Mouse (Mus musculus): ENCODE results near the gene Slc7a5.
A peak's percentile ranks its signal among the peaks of the same experiment; 100 is the strongest.

Slc7a5 gene

DNA sequence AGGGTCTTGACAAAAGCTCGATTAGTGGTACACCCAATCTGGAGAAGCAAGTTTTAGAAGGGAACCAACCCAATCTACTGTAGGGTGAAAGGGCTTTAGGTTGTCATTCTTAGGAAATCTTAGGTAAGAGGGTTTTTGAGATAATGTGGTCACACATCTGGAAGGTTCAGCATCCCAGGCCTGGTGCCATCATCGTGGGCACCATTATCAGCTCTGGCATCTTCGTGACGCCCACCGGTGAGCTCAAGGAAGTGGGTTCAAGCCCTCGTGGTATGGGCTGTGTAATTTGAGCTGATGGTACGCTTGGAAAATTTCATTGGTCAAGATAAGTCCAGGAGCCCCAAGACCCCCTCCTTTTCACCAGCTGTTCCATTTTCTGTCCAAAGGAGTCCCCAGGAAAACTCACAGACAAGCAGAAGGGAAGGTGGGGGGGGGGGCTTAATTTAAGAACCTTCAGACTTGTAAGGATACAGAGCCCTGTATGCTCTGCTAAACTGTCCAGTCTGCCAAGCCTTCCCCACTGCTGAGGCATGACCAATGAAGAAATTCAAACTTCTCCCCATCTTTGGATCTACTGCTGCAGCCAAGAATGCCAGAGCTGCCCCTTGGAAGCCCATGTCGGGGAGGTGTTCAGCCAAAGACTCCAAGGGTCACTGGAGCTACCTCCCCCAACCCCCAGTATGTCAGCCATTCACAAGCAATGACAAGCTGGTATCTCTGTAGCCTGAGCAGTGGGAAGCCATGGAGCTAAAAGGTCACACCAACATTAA, 1.1 kb upstream of the Slc7a5 start:
- no peak for DNase-seq (ENCODE audit: low spot score in 2 of 2)

DNA sequence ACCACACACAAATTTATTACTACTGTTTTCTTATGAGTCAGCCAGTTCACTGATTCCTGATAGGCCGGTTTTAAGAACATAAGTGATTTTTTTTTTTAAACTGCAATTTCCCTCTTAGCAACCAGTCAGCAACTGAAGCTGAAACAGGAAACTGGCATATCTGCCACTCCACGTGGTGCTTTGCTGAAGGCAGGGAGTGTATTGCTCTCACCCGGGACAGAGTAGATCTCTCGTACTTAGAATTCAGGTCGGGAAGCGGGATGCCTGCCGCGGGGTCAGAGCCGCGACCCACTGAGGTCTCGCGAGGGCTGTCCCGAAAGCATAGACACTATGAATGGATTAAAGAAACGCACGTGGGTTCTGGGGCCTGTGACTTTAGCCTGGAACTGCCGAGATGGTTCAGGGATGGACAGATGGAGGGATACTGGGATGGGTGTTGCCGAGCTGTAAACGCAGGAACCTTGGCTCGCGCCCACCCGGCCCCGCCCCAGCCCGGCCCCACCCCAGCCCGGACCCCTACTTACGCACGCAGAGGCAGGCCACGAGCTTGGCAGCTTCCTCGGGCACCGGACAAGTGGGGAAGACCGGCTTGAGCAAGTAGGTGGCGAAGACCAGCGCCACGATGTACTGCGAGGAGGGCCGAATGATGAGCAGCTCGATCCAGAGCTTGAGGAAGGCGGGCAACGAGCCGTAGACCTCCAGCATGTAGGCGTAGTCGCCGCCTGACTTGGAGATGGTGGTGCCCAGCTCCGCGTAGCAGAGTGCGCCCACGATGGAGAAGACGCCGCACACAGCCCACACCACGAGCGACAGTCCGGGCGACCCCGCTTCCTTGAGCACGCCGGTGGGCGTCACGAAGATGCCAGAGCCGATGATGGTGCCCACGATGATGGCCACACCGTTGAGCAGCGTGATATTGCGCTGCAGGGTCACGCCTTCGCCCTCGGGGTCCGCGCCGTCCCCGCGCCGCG, 667 bp downstream of the Slc7a5 start:
- DNase-seq (ENCODE audit: low spot score in 2 of 2), result peak in 1 of 2 experiments; percentile 32

DNA sequence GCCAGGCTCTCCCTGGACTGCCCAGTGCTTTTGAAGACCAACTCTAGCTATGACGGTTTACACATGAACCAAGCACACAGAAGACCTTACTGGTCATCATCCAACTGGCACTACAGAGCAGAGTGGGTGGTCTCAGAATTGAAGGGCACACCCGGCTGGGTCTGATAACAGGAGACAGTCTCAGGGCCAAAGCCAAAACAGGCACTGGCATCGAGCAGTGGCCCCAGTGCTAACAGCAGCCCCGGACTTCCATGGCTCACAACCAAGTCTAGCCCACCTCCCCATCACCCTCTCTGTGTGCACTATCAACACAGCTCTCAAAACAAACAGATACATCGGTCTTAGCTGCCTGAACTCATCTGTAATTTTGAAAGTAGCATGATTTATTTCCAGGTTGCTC, 1.6 kb downstream of the Slc7a5 start:
- no peak for DNase-seq (ENCODE audit: low spot score in 2 of 2)

DNA sequence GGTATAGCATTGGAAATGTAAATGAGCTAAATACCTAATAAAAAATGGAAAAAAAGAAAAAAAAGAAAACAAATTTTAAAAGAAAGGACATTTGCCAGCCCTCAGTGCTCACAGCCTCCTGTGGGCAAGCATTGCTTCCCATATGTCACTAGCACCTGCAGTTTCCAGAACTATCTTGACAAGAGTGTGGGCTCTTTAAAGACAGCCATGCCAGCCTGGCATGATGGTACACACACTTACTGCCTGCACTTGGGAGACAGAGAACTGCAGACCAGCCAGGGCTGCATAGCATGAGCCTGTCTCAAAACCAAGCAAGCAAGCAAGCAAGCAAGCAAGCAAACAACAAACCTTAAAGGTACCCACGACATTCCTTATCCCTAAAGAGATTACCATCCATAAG, 2.1 kb downstream of the Slc7a5 start:
- no peak for DNase-seq (ENCODE audit: low spot score in 2 of 2)

DNA sequence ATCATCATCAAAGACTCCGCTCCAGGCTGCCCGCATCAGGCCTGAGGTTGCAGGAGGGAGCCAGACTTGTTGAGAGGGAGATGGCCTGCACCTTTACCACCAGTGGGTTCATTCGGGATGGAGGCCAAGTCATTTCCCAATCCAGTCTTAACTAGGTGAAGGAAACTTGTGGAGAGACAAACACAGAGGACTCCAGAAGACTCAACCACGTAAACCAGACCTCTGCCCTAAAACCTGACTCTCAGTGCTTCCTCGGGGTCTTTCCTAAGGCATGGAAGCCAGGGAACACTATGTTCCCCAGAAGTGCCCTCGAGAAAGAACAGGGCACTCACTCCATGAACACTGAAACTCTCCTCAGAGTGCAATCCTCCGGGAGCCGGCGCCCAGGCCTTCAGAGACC, 2.5 kb downstream of the Slc7a5 start:
- no peak for DNase-seq (ENCODE audit: low spot score in 2 of 2)

DNA sequence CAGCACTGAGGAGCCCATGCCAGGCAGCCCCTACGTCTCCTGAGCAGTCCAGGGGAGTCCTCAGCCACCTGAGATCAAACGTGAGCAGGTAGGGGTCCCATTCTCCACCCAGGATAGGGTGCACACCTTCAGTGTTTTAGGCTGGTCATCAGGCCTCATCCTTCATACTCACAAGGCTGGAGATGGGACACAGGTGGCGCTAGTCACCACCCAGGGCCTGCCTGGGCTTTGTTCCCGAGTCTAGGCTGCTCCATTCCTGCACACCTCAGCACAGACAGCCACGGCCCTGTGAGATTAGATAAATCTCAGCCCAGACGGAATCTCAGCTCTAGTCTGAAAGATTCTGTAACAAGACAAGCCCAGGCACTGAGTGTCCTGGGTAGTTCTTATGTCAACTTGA, 3.5 kb downstream of the Slc7a5 start:
- DNase-seq (ENCODE audit: low spot score in 2 of 2), result no peak

DNA sequence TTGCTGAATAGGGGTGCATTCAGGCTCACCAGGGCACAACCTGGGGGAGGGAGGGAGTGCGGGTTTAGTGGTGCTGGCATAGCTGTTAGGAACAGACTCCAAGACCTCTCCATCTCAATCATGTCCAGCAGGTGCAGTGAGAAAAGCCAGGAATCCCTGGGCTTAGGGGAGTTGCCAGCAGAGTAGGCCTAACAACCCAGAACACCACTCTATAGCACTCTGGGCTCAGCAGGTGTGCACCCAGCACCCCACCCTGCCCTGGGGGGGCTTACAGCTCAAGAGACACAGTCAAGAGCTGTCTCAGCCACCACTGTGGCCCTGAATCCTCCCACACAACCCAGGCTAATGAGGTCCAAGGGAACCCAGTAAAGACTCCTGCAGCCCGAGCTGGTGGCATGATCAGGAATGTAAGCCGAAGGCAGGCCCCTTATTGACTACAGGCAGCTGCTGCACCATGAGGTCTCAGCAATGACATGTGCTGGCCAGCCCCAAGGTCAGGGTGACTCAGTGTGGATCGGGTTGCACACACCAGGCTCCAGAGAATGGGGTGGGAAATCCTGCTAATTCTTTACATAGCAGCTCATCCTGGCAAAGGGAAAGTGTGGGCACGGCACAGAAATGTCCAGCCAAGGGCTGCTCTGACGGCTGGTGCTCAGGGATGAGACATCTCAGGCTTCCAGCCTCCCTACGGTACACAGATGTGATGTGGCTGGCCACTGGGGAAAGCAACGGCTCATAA, 5.8 kb downstream of the Slc7a5 start:
- DNase-seq (ENCODE audit: low spot score in 2 of 2), result no peak

DNA sequence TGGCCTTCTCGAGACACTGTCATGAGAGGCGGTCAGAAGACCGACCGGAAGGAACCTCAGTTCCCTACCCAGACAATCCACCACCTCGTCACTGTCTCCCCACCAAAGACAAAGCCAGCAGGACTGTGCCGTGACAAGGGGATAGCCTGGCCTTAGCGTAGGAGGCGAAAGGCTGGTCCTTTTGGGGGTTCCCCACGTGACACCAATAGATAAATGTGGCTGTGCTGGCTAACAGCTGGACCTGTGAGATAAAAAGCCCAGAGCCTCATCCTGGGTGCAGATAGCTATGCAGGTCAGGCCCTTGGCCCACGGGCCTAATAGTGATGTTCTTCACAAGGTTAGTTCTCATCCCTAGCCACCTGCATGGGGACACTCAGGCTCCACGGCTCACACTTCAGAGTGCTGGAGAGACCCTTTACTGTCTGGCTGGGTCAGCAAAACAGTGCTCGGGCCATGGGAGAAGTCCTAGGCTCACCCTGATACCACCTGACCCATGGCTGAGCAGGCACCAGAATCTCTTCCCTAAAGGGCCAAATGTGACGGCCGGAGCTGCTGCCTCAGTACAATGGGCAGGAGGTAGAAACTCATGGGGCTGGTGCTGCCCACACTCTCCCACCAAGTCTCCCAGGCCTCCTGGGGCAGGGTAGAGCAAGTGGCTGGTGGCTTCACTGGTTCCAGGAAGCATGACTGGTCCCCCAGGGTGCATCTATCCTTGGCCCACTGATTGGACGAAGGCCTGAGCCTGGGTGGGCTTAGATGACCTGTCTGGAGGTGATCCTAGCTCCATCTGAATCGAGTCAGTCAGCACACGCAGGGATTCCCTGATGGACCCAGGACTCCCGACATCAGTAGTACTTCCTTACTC, 8.1 kb downstream of the Slc7a5 start:
- DNase-seq (ENCODE audit: low spot score in 2 of 2), result no peak

DNA sequence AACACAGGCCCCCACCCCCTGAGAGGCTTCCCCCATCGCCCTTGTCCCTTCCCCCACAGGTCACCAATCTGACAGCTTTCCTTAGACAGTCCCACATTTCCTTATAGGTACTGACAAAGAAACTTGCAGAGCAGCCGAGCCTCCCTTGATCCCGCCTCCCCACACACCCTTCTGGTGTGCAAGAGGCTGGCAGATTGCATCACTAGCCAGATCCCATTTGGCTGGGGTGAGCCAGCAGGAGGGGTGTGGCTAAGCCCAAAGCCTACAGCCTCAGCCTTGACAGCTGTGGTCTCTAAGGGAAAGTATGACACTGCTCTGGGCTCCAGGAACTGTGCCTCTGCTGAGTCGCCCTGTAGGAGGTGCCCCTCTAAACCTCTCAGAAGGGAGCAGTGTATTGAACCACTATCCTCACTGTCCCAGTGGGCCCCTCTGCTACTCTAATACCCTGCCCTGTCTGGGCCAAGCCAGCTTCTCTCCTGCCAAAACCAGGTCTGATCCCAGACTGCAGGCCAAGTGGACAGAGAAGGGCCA, 9.0 kb downstream of the Slc7a5 start:
- peak; percentile 60 to 69 for DNase-seq (ENCODE audit: low spot score in 2 of 2)

DNA sequence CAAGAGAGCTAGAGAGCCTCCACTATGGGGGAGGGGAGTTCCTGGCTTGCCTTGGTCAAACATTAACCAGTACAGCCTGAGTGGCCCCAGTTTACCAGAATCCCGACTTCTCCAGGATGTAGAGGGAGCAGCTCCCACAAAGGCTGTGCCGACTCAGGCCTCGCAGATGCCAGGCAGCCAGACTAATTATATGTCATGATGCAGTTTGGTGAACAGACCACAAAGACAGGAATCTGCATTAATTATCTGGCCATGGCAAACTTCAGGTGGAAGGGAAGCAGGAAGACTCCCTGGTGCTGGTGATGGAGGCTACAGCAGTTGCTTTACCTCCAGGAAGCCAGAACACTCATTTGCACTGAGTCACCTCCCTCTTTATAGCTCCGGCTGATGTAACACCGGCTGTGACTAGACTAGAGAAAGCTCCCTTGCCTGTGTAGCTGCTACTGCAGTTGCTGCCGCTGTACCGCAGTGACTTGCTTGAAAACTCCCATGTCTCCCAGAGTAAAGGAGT, 9.6 kb downstream of the Slc7a5 start:
- peak in 1 of 2 experiments; percentile 48 for DNase-seq (ENCODE audit: low spot score in 2 of 2)

DNA sequence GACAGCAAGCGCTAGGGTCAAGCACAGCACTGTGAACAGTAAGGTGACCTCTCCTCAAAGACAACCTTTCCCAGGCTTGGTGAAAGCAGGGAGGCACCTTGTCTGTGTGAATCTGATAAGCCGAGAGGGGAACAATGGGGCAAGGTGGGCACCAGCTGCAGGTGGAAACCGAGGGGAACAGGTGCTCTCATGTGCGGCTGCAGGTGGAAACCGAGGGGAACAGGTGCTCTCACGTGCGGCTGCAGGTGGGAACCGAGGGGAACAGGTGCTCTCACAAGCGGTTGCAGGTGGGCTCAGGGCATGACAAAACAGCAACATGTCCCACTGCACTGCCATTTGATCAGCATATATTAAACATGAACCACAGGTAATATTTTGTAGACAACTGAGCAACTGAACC, 10.3 kb downstream of the Slc7a5 start:
- no peak for DNase-seq (ENCODE audit: low spot score in 2 of 2)

DNA sequence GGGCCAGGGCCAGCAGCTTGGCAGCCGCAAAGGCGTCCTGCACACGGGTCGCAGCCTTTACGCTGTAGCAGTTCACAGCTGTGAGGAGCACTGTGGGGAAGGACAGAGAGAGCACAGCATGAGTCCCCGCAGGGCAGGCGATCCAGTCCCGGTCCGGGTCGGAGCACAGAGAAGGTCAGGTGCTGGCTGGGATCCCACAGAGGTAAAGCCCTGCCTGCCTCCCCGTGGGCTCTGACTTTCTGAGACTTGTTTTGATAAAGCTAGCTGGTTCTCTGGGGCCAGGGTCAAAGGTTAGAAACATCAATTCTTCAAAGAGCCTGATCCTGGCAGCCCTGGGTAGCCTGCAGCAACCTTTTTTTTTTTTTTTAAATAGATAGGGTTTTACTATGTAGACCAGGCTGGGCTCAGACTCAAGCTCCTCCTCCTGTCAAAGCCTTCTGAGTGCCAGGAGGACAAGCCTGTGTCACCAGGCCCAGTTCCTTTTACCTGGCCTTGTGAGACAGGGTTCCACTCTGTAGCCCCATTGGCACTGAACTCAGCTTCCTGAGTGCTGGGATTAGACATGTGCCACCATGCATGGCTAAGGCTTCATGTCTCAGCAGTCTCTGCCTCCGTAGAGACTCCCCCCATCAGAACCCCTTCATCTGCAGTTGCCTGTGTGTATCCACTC, 10.9 kb downstream of the Slc7a5 start:
- no peak for DNase-seq (ENCODE audit: low spot score in 2 of 2)

DNA sequence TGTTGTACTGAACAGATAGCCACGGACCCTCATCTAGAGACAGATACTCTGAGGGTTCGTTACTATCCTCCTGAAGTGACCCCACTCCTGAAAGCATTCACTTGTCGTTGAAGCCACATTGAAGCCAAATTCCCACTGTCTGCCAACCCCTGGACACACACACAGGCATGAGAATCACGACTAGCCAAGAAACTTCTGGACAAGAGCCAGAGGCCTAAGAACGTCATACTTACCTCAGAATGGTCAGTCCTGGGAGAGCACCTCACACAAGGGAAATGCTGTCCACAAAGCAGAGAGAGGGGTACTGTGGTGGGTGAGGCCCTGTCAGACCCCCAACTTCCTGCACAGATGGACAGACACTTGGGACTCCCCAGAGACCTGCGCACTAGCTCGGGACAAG, 11.6 kb downstream of the Slc7a5 start:
- DNase-seq (ENCODE audit: low spot score in 2 of 2), result no peak

DNA sequence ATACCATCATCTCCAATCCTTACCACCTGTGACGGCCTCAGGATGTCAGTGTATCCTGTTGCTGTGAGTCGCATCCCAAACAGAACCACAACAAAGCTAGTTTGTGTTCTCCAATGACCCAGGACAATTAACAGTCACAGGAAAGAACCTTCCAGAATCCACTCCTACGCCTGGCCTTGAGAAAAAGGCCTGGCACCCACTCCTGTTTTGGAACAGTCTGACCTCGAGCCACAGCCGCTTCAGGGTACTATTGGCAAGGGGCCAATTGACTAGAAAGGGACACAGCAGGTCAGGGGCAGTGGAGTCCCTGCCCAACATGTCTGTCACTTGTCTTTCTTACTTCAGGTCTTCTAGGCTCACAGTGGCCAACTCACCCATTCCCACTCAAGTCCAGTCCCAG, 14.6 kb downstream of the Slc7a5 start:
- no peak for DNase-seq (ENCODE audit: low spot score in 2 of 2)

DNA sequence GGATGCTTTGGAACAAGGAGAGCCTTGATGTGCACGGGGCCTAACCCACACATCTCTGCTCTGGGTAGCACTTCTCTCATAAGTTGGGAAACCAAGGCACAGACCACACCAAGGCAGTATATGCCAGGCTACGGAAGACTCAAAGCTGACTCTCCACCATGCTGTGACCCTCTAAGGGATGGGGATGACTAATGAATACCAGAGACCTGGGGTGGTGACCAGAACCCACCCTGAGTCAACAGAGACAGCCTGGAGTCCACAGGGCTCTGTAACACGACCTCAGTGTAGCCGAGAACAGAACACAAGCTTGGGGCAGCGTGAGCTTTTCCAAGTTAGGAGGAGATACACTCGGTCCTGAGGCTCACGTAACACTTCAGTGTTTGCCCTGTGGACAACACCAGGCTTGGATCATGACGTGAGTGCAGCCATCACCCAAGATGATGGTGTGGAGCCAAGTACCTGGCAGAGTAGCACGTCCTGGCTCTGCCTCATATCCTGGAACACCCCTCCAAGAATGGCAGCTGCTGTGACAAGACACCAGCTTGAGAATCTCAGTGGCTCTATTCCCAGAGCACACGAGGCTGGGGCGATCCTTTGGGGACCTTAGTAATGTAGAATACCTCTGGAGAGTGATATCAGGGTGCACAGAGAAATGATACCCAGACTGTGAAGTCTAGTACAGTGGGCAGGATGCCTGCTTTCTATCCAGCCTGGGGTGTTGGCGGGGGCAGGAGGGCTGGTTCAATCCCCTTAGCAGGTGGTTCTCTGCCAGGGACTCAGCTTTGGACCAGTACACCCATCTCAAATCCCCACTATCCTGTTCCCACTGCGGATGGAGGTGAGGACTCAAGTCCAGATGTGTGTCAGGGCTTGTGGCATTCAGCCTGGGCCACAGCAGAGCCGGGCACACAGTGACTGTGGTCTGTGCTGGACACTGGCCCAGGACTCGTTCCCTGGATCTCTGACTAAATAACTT, 17.4 kb downstream of the Slc7a5 start:
- DNase-seq (ENCODE audit: low spot score in 2 of 2), result no peak

DNA sequence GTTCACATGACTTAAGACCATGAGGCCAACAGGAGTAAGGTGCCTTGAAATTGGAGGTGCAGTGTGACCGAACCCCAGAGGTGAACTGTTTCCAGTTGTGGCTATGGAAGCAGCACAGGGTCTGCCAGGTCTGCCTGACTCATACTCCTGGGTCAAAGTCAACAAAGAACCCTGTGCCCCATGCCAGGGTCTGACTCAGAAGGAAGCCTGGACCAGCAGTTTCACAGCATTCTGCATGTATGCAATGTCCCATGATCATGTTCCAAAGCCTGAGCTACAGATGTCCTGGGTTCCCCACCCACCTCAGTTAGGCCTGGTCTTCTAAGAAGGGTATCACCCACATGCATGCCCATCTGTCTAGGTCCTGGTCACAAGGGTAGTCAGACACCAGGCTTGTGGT, 18.2 kb downstream of the Slc7a5 start:
- DNase-seq (ENCODE audit: low spot score in 2 of 2), result no peak

DNA sequence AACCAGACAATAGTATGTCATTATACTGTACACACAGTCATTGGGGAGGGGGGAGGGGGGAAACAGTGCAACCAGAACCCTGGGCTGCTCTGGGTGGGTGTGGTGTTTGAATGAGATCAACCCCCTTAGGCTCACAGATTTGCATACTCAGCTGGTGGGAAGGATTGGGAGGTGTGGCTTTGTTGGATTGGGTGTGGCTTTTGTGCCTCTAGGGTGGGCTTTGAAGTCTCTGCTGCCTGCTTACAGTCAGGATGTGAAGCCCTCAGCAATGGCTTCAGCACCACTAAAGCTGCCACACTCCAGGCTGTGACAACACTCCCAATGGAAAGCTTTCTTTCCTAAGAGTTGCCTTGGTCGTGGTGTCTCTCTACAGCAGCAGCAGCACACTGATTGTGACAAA, 19.9 kb downstream of the Slc7a5 start:
- no peak for DNase-seq (ENCODE audit: low spot score in 2 of 2)

DNA sequence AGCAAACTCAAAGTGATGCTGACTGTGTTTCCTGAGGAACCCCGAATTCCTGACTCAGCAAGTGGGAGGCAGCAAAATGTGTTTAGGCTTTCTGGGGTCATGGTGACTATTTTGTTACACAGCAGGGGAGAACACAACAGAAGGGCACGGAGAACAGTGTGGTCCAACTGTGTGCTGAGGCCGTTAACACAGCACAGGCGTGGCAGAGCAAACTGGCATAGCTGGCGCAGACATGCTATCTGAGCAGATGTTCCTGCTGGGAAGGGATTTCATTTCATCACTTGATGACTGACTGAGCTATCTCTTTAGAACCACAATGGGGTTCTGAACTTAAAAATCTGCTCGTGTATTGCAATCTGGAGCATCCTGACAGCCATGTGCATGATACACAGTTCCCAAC, 22.1 kb downstream of the Slc7a5 start:
- DNase-seq (ENCODE audit: low spot score in 2 of 2), result no peak

DNA sequence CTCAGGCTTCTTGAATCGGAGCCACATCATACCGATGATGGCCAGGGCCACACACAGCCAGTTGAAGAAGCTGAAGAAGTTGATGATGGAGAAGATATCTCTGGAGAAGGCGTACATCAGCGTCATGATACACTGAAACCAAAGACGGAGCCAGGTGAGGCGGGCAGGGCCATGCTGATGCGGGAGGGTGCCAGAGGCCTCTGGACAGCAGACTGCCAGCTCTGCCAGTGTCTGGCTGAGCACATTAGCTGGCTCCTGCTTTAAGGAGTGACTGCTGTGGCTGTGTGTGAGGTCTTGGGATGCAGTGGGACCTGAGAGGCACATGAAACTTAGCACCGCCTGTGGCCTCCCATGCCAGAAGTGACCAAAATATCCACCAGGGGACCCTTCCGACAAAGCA, 22.5 kb downstream of the Slc7a5 start:
- no peak for DNase-seq (ENCODE audit: low spot score in 2 of 2)
